Mouse (Mus musculus): ENCODE data around the gene Alox5.

Alox5 gene

GRCm38 (mm10) chr6:116417518-116418315 lies 43.3 kb downstream of the Alox5 start:
- peak; percentile 10 for DNase-seq (ENCODE audit: low read depth)

- no peak for DNase-seq (ENCODE audit: low read depth)
These were observed 44.9 kb downstream of the Alox5 start for GRCm38 (mm10) chr6:116416000-116416552.

GRCm38 (mm10) chr6:116415126-116415676 lies 45.8 kb downstream of the Alox5 start:
- no peak for DNase-seq (ENCODE audit: low read depth)

GRCm38 (mm10) chr6:116412546-116413325 lies 48.2 kb downstream of the Alox5 start:
- DNase-seq (ENCODE audit: low read depth): no peak

GRCm38 (mm10) chr6:116411716-116412115 lies 49.3 kb downstream of the Alox5 start:
- DNase-seq (ENCODE audit: low read depth): no peak

GRCm38 (mm10) chr6:116410436-116410835 lies 50.5 kb downstream of the Alox5 start:
- DNase-seq (ENCODE audit: low read depth): no peak

GRCm38 (mm10) chr6:116407956-116408657 lies 52.9 kb downstream of the Alox5 start:
- DNase-seq (ENCODE audit: low read depth): no peak

- DNase-seq (ENCODE audit: low read depth): no peak
These were observed 53.8 kb downstream of the Alox5 start for GRCm38 (mm10) chr6:116407216-116407615.

- no peak for DNase-seq (ENCODE audit: low read depth)
These were observed 54.3 kb downstream of the Alox5 start for GRCm38 (mm10) chr6:116406680-116407079.

- DNase-seq (ENCODE audit: low read depth): no peak
These were observed 54.8 kb downstream of the Alox5 start for GRCm38 (mm10) chr6:116406152-116406551.

GRCm38 (mm10) chr6:116405715-116406114 lies 55.3 kb downstream of the Alox5 start:
- no peak for DNase-seq (ENCODE audit: low read depth)

- no peak for DNase-seq (ENCODE audit: low read depth)
These were observed 55.7 kb downstream of the Alox5 start for GRCm38 (mm10) chr6:116405243-116405642.

- DNase-seq (ENCODE audit: low read depth): no peak
These were observed 58.6 kb downstream of the Alox5 start for GRCm38 (mm10) chr6:116402426-116402825.

GRCm38 (mm10) chr6:116401746-116402423 lies 59.1 kb downstream of the Alox5 start:
- DNase-seq (ENCODE audit: low read depth): no peak

GRCm38 (mm10) chr6:116398136-116398535 lies 62.8 kb downstream of the Alox5 start:
- no peak for DNase-seq (ENCODE audit: low read depth)

GRCm38 (mm10) chr6:116397621-116398020 lies 63.4 kb downstream of the Alox5 start:
- DNase-seq (ENCODE audit: low read depth): no peak

GRCm38 (mm10) chr6:116394916-116395648 lies 65.9 kb downstream of the Alox5 start:
- DNase-seq (ENCODE audit: low read depth): no peak

- DNase-seq (ENCODE audit: low read depth): no peak
These were observed 71.5 kb downstream of the Alox5 start for GRCm38 (mm10) chr6:116389481-116389880.

- no peak for DNase-seq (ENCODE audit: low read depth)
These were observed 72.9 kb downstream of the Alox5 start for GRCm38 (mm10) chr6:116388068-116388467.

- DNase-seq (ENCODE audit: low read depth): no peak
These were observed 74.5 kb downstream of the Alox5 start for GRCm38 (mm10) chr6:116386506-116386905.

- no peak for DNase-seq (ENCODE audit: low read depth)
These were observed 74.9 kb downstream of the Alox5 start for GRCm38 (mm10) chr6:116386045-116386415.

Data from induced T-regulatory cell, adult 2 months (primary cell).